Mouse (Mus musculus): ENCODE results near the gene Surf6. TPM values are rescaled to one million over a fixed set of nuclear protein-coding genes. Genes with fewer than 3 reads are reported as not detected.

The Surf6 gene
- total and polyA plus RNA-seq, 3 experiments = 61.8 to 65.9 TPM; not detected in 1

DNA sequence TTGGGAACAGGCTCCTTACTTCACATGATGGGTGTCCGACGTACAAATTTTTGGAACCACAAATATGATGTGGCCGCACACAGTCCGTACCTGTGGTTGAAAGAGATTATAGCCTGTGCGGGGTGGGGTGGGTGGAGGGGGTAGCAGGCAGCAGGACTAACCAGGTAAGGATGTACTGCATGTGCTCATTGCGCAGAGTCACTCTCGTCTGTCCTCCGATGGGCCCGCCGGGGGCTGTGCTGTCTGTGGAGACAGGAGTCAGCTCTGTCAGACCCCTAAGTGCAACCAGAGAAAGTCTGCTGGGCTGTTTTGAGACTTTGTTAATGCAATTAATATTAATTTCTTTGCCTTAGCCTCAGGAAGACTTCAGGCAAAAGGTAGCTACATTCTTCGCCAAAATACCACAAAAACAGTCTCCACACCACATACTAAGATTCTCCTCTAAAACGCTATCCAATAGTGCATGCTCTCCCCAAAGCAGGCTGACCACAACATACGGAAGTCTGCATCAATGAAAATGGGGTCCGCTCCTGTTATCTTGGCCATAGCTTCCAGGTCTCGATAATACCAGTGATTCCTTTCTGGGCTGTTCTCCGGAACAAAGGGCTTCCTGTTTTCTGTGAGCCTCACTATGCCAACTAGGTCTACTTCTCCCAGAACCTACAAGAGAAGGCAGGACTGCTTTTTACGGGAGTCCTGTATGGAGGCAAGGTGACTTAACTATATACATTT is 10.9 kb upstream of the Surf6 start (continued):
- no peak for TF ChIP-seq JUND (IDR thresholded peaks at IDR 0.05; ENCODE audit: low read depth, low read length)
- no peak for TF ChIP-seq USF1 (IDR thresholded peaks at IDR 0.05; ENCODE audit: low read depth, low read length)
- TF ChIP-seq CHD1 (IDR thresholded peaks at IDR 0.05; ENCODE audit: low read depth, low read length) = no peak
- TF ChIP-seq MYB (IDR thresholded peaks at IDR 0.05; ENCODE audit: low read depth, low read length) = no peak

DNA sequence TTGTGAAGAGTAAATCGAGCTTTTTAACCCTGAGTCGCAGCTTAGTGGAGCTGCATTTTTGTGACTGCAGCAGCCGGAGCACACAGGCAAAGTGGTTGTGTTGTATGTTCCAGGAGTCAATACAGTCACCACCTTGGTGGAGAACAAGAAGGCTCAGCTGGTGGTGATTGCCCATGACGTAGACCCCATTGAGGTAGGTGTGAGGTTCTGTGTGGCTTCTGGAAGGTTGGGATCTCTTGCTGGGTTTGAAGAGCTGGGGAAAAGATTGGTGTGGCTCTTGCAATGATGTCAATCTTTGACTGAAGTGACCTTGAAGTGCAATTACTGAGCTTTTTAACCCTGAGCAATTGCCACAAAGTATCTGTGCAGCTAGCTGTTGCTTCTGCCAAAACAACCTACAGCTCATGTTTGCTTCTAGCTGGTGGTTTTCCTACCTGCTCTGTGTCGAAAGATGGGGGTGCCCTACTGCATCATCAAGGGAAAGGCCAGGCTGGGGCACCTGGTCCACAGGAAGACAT is 9.6 kb upstream of the Surf6 start:
- Histone ChIP-seq H3K4me3 (ENCODE audit: control insufficient read depth in 1 of 2, insufficient read depth in 1 of 2, low read depth in 2 of 2, low read length in 2 of 2) (peak overlapping the region; percentile 44 to 78), H3K27me3 (ENCODE audit: control insufficient read depth in 1 of 2, insufficient read depth in 2 of 2, low read length in 2 of 2) (no peaks in the 10 kb centered on the region), H3K27ac (ENCODE audit: control insufficient read depth, low read depth, low read length) (peak overlapping the region; percentile 71), H3K36me3 (ENCODE audit: control insufficient read depth in 1 of 2, insufficient read depth in 2 of 2, low read length in 2 of 2) (peaks cover 5 to 24% of the 10 kb centered on the region in 2 experiments; a peak in 3 of 4 replicates), H3K4me1 (ENCODE audit: control insufficient read depth in 1 of 2, insufficient read depth in 2 of 2, low read length in 2 of 2) (peaks cover 2 to 19% of the 10 kb centered on the region in 2 experiments; a peak in 3 of 4 replicates), H3K9ac (ENCODE audit: control insufficient read depth, low read depth, low read length, poor library complexity, severe bottlenecking) (peak overlapping the region; percentile 87), H3K9me3 (replicated peaks; ENCODE audit: insufficient read depth, low read length) (no peaks in the 10 kb centered on the region), H3K79me2 (ENCODE audit: control insufficient read depth, insufficient read depth, low read length, poor library complexity) (peaks cover 80% of the 10 kb centered on the region)
- TF ChIP-seq CTCF (IDR thresholded peaks at IDR 0.05 in 2 of 3, conservative IDR thresholded peaks at IDR 0.05 in 1 of 3; ENCODE audit: control insufficient read depth in 1 of 3, insufficient read depth in 1 of 3, low read depth in 2 of 3, low read length in 3 of 3, poor library complexity in 1 of 3, severe bottlenecking in 1 of 3) (no peak), CHD1 (IDR thresholded peaks at IDR 0.05; ENCODE audit: low read depth, low read length) (peak; percentile 66; the same call in 1 of the 2 replicates), SMC3 (IDR thresholded peaks at IDR 0.05; ENCODE audit: low read depth, low read length) (no peak), MAFK (IDR thresholded peaks at IDR 0.05; ENCODE audit: borderline replicate concordance, low read depth, low read length) (no peak), CHD2 (IDR thresholded peaks at IDR 0.05; ENCODE audit: low read length) (no peak), MYC (IDR thresholded peaks at IDR 0.05; ENCODE audit: low read depth, low read length) (no peak), HCFC1 (IDR thresholded peaks at IDR 0.05; ENCODE audit: low read depth, low read length) (no peak), NRF1 (IDR thresholded peaks at IDR 0.05; ENCODE audit: insufficient read depth, low read depth, low read length, poor library complexity, severe bottlenecking) (no peak), MYB (IDR thresholded peaks at IDR 0.05; ENCODE audit: low read depth, low read length) (no peak), MAZ (IDR thresholded peaks at IDR 0.05; ENCODE audit: low read depth, low read length) (no peak), KAT2A (conservative IDR thresholded peaks at IDR 0.05; ENCODE audit: low read depth, low read length) (no peak), ZNF384 (IDR thresholded peaks at IDR 0.05; ENCODE audit: low read depth, low read length) (no peak), POLR2AphosphoS2 (IDR thresholded peaks at IDR 0.05; ENCODE audit: low read length) (no peak), ELF1 (IDR thresholded peaks at IDR 0.05; ENCODE audit: low read depth, low read length) (no peak), TCF12 (IDR thresholded peaks at IDR 0.05; ENCODE audit: low read depth, low read length) (no peak), POLR2A (IDR thresholded peaks at IDR 0.05; ENCODE audit: control insufficient read depth in 1 of 2, insufficient read depth in 1 of 2, low read depth in 1 of 2, low read length in 2 of 2, poor library complexity in 1 of 2) (0 out of 4 replicates have a peak, but pooled peaks of 1 of the 2 experiments have one; percentile 12), MXI1 (IDR thresholded peaks at IDR 0.05; ENCODE audit: low read depth, low read length) (0 out of 2 replicates have a peak, but pooled peaks have one; percentile 40), TAL1 (IDR thresholded peaks at IDR 0.05; ENCODE audit: low read length) (no peak), UBTF (IDR thresholded peaks at IDR 0.05; ENCODE audit: borderline replicate concordance, insufficient read depth, low read depth, low read length) (no peak), USF2 (IDR thresholded peaks at IDR 0.05; ENCODE audit: borderline replicate concordance in 1 of 2, insufficient read depth in 1 of 2, low read depth in 1 of 2, low read length in 2 of 2) (no peak), RAD21 (IDR thresholded peaks at IDR 0.05; ENCODE audit: low read depth, low read length) (no peak), GABPA (IDR thresholded peaks at IDR 0.05; ENCODE audit: low read depth, low read length) (no peak), NELFE (IDR thresholded peaks at IDR 0.05; ENCODE audit: low read depth, low read length) (no peak)
- DNase-seq (ENCODE audit: low read depth, low spot score) = peak; percentile 43

Measured in MEL (cell line).